Mouse (Mus musculus) embryo, embryonic 9.5 days (tissue): ENCODE measurements around the gene Itga1.

ENCODE experiments used
- DNase-seq: peaks from one replicate; pipeline ENCODE4 v3.0.0-alpha.2; 2017; ENCODE audit errors: extremely low spot score

Gene Itga1

GRCm38 (mm10) chr13:115101355-115102191 lies at the start of gene Itga1, which contains the start of gene Gm49395:
Gene Itga1 (minus strand): TSS chr13:115101964.
Gene Gm49395 (minus strand): TSS chr13:115101921.
- peak; percentile 76 for DNase-seq

GRCm38 (mm10) chr13:115150602-115151001 lies 48.8 kb upstream of the Itga1 start:
- no peak for DNase-seq

DNA sequence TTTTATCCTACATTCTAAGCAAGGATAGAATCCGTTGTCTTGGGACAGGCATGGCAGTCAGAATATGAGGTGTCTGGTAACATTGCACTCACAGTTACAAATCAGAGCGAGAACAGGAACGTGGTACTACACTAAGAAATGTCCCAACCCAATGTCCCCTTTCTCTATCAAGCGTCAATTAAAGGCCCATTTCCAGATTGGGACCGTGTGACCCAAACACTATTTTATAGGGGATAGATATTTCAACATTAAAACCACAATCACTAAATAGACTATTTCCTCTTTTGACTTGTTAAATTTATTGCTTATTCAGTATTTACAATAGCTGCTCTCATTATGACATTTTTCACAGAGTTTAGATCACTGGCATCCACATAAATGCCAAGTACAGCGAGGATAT lies 48.1 kb upstream of the Itga1 start:
- no peak for DNase-seq

GRCm38 (mm10) chr13:115143575-115143974 lies 41.8 kb upstream of the Itga1 start:
- no peak for DNase-seq

GRCm38 (mm10) chr13:115142066-115142465 lies 40.3 kb upstream of the Itga1 start:
- no peak for DNase-seq

- no peak for DNase-seq
These were observed 36.7 kb upstream of the Itga1 start for GRCm38 (mm10) chr13:115138513-115138912.

- DNase-seq: no peak
These were observed 35.0 kb upstream of the Itga1 start for GRCm38 (mm10) chr13:115136761-115137160.

GRCm38 (mm10) chr13:115132435-115132834 lies 30.7 kb upstream of the Itga1 start:
- DNase-seq: no peak

DNA sequence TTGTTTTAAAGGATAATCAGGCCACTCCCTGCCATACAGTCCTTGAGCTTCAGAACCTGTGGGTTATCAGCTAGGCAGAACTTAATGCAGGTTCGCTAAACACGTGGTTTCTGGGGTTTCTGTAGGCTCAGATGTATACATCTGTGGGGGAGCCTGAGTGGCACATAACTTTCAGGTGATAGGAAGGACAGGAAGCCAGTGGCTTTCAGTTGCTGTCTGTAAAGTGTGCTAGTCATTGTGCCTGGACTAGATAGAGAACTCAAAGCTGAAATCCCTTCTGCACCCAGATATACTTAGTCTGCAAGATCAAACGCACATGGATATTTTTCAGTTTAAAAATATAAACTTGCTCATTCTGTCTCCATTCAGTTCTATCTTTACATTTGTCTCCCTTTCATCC lies 29.6 kb upstream of the Itga1 start:
- DNase-seq: no peak

DNA sequence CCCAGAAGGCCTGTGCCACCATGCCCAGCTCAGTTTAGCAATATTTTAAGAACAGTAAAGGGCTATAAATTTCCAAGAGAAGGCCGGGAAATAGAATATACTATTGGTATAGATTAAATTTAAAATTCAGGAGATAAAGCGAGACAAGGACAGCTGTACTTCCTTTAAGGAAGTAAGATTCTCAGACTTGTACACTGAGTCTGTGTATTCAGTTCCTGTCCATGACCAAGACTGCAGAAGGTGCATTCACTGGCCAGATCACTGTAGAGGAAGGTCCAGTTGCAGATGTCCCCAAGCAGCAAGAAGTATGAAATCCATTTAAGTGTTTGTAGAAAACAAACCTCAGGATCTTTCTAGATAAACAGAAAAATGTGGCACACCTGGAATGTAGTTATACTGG lies 28.3 kb upstream of the Itga1 start:
- DNase-seq: no peak

DNA sequence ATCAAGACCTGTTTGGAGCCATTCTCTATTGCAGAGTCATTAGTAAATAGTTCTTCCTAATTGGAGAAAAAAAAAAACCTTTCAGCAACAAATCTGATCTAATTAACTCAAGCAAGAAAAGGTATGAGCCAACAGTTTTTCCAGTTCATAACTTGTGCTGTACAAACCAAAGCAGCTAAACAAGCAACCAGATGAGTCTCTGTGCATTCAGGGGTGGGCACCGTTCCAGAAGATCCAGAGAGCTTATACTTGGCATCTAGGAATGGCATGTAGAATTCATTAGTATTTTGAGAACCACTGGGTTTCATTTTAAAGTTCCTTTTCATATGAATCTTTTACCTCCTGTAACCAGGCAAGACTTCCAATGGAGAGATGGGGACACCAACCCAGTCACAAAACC lies 26.1 kb upstream of the Itga1 start:
- no peak for DNase-seq

DNA sequence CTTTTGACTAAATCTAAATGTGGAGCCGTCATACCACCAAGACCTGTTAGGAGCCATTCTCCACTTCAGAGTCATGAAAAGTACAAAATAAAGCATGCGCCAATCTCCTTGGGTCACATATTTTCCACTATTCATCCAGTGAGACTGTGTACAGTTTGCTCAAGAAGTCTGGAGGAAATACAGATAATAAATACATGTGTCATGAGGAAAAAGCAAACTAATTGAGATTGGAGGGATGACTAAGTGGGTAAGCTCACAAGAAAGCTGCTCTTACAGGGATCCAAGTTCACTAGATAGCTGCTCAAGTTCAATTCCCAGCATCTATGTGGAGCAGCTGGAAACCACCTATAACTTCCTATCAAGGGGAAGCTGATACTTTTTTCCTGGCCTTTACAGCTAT lies 24.8 kb upstream of the Itga1 start:
- DNase-seq: no peak

DNA sequence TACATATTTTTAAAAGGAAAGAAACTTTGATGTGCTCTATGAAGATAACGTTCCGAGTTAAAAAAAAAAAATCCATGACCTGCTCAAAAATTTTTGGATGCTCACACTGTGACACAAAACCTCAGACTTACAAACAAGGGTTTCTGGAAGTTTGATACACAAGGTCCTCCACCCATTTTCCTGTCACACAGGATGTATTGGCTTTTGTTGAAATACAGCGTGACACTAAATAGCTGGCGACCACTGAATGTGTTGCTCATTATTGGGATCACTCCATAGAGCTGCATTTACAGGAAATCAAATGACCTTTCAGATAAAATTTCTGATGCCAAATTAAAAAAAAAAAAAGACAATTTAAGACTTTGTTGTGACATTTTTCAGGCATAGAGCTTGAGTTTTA lies 23.4 kb upstream of the Itga1 start:
- DNase-seq: no peak

GRCm38 (mm10) chr13:115124521-115124920 lies 22.8 kb upstream of the Itga1 start:
- DNase-seq: no peak

DNA sequence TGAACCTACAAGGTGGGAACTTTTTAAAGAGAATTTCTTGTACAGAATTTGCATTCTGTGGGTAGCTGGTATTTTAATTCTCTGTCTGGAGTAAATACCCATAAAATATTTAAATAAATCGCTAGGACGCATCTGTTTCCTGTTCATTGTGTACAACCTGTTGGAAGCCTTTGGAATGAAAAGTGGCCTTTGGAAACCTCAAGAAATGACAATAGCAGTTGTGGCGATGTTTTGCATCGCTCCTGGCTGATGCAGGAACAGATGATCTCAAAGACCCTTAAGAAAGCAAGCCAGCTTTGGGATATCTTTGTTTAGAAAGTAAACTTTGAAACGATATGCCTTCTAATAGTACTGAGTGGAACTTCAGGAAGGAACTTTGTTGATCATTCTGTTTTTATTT lies 17.0 kb upstream of the Itga1 start:
- no peak for DNase-seq

GRCm38 (mm10) chr13:115118195-115118594 lies 16.4 kb upstream of the Itga1 start:
- DNase-seq: no peak

DNA sequence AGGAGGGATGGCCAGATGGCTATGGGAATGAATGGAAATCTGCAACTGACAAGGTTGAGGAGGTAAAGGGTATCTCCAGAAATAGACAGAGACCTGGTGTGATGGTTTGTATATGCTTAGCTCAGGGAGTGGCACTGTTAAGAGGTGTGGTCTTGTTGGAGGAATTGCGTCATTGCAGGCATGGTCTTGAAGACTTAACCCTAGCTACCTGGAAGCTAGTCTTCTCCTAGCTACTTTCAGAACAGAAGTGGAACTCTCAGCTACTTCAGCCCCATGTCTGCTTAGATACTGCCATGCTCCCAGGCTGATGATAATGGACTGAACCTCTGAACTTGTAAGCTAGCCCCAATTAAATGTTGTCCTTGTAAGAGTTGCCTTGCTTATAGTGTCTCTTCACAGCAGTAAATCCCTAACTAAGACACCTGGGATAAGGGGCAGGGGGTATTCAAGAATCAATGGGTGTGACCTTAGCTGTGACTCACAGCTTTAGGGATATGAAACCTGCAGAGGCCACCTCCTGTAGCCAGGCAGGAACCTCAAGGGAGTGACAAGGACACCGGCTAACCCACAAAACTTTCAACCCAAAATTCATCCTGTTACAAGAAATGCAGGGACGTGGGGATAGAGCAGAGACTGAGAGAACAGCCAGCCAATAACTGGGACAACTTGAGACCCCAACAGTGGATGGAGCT lies 15.3 kb upstream of the Itga1 start:
- no peak for DNase-seq

DNA sequence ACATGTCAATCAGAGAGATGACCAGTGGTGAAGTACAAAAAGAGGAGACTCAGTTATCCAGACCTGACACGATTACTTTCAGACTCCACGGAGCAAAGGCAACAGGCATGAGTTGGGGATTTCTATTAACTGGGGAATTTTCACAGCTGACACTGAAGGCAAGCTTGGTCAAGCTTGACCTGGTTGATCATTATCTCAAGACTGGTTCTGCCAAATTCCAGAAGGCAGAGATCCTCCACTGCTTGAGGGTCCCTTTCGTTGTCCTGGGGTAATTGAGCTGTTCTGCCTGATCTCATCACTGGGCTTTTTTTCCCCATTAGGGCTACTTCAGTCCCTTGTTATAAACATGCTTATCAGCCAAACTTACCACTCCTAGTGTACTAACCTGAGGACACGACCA lies 7.9 kb upstream of the Itga1 start:
- no peak for DNase-seq

- no peak for DNase-seq
These were observed 5.7 kb upstream of the Itga1 start for GRCm38 (mm10) chr13:115107436-115107835.

DNA sequence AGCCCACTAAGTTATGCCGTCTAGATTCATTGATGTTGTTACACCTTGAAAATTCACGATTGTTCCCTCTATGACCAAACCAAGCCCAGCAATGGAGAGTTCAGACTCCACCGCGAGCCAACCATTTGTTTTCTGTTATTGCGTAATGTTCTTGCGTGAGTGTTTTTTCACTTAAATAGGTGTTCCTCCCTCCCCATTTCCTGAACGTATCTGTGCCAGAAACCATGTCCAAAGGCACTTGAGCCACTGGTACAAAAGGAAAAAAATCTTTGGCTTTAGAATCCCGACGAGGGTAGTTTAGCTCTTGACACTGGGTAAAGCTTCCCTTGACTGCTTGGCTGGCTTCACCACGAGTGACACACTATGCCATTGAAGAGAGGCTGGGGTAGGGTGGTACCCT lies 4.4 kb upstream of the Itga1 start:
- no peak for DNase-seq

GRCm38 (mm10) chr13:115102754-115103153 lies 990 bp upstream of the Itga1 start:
- no peak for DNase-seq

- DNase-seq: no peak
These were observed 1.2 kb downstream of the Itga1 start for GRCm38 (mm10) chr13:115100381-115101177.
